Mouse (Mus musculus) hindbrain, embryonic 12.5 days (tissue): Measurements from ENCODE around the gene Ptn. TPM values are rescaled to one million over a fixed set of nuclear protein-coding genes. Genes with fewer than 3 reads are reported as not detected.

Experiments used
- microRNA-seq: library from miRNA; unstranded; fragments of <30 nt; microRNA quantifications from one replicate; pipeline ENCODE4, GENCODE M21; 2017
- polyA plus RNA-seq: library from polyadenylated mRNA; unstranded; fragments of >200 nt; fragmentation: Nextera tagmentation; extraction: Ambion mirVana; gene quantifications from 2 replicates; pipeline ENCODE4 v1.2.1, GENCODE M21; 2016

The Ptn gene
- polyA plus RNA-seq, 1 experiment from 2014 or later: 500 TPM

Small RNAs within 50 kb of the gene (microRNA-seq; reads per million reads assigned to microRNA genes)
- gene Gm25111: not detected
